Mouse (Mus musculus) inflammation-experienced regulatory T-cells, adult 6 months (primary cell): ENCODE results near the gene Stox2. TPM values are rescaled to one million over a fixed set of nuclear protein-coding genes. Genes with fewer than 3 reads are reported as not detected.
"Not testable (repeated sequence)": the region's sequence is repeated elsewhere in the genome, so short reads cannot be mapped to it uniquely, and the experiment has no call there.

Experiments
- ATAC-seq: one replicate; pipeline ENCODE4 v1.8.0; 2017
- polyA plus RNA-seq, 3 experiments: library from polyadenylated mRNA; unstranded; fragments of 100-300 nt; shearing (Covaris generic); gene quantifications; one replicate each; pipeline ENCODE4 v1.2.1; 2017

Gene Stox2
- under 1 TPM in 1 of 3 experiments, not detected in 2; 0.18 TPM for polyA plus RNA-seq

GRCm38 (mm10) chr8:47446312-47447046 is at the start of gene Stox2:
TSS of gene Stox2 (minus strand) at chr8:47446362.
- no peak for ATAC-seq

DNA sequence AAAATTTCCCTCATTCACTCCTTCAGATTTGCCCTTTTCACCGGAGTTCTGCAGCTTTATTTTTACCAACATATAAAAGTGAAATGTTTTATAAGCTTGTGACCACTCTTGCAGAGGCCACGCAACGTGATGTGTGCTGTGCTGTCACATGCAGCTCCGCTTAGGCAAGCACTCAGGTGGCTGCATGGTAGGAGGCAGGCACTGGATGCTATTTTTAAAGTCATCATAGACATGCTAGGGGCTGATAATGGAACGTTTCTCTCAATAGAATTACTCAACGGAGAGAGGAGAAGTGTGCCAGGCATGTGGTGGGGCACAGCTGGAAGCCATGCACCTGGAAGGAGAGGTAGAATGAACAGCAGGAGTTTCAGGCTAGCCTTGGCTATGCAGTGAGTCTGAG is 49.3 kb upstream of the Stox2 start:
- no peak for ATAC-seq

- no peak for ATAC-seq
Measured at GRCm38 (mm10) chr8:47494602-47495153, 48.5 kb upstream of the Stox2 start.

DNA sequence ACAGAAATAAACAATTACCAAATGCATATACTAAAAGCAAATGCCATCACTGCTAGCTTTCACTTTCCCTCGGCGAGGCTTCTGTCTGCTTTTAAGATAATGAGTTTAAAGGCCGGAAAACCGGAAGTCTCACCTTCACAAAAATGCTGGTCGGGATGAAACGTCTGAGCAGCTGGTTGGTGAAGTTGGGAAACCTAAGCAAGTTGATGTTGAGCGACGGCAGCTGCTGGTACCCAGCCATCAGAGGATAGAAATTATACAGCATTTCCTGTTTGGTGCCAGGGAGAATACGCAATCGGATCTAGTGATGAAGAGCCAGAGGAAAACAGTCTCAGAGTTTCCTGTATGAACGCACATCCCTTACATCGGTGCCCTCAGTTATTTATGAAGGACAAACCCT is 46.9 kb upstream of the Stox2 start:
- no peak for ATAC-seq

- no peak for ATAC-seq
Measured at GRCm38 (mm10) chr8:47487231-47487630, 41.1 kb upstream of the Stox2 start.

GRCm38 (mm10) chr8:47482354-47483071 is 36.4 kb upstream of the Stox2 start:
- no peak for ATAC-seq

- ATAC-seq: no peak
Measured at GRCm38 (mm10) chr8:47480039-47480438, 33.9 kb upstream of the Stox2 start.

DNA sequence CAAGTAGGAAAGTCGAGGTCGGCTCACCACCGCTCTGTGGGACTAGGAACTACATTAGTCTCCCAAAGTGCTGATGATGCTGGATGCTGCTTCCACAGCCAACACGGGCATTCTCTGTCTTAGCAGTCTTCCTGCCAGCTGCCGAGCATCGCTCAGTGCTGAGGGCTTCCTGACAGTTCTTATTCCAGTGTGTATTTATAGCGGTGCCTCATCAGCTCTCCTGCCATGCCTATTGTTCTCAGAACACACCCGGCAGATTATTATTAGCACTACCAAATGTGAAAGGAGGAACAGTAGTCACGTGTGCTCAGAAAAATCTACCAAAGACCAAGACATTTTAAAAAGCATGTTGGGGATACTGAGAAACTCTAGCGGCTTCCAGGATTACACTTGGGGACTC is 15.5 kb upstream of the Stox2 start:
- ATAC-seq: no peak

GRCm38 (mm10) chr8:47459216-47459749 is 13.1 kb upstream of the Stox2 start:
- no peak for ATAC-seq

DNA sequence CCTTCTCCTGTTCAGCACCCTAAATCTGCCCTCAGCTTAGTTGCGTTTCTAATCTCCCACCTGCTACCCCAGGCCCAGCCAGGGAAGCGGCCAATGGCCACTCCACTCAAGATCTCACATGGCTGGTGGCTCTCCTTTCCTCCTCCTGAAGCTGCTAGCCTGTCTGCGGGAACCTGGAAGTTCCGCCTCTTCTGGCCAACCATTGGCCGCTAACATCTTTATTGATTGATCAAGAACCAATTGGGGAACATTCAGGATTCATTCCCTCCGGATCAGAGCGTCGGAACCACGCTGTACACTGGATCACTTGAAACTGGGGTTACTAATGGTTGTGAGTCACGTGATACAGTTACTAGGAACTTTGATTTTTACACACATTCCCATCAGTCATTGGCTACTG is 12.4 kb upstream of the Stox2 start:
- no peak for ATAC-seq

- ATAC-seq: not testable (repeated sequence)
Measured at GRCm38 (mm10) chr8:47449211-47449610, 3.0 kb upstream of the Stox2 start.

GRCm38 (mm10) chr8:47439271-47439670 is 6.9 kb downstream of the Stox2 start:
- no peak for ATAC-seq

GRCm38 (mm10) chr8:47437976-47438375 is 8.2 kb downstream of the Stox2 start:
- no peak for ATAC-seq

GRCm38 (mm10) chr8:47435861-47436260 is 10.3 kb downstream of the Stox2 start:
- no peak for ATAC-seq

GRCm38 (mm10) chr8:47435412-47435811 is 10.8 kb downstream of the Stox2 start:
- no peak for ATAC-seq

DNA sequence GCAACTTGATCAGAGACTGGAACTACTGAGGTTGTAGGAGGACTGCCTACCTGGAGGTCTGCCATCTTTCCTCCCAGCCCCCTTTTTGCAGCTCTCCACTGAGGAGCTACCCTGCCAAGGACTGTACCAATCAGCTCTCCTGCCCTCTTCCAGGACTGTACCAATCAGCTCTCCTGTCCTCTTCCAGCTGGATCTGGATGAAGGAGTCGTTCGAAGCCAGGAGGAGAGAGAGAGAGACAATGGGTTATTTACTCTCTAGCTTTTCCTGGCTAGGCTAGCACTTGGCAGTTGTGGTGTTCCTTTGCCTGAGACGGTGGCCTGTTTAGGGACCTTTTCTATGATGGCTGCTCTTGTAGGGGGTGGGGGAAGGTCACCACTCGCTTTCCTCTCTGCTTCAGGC is 14.9 kb downstream of the Stox2 start:
- no peak for ATAC-seq

DNA sequence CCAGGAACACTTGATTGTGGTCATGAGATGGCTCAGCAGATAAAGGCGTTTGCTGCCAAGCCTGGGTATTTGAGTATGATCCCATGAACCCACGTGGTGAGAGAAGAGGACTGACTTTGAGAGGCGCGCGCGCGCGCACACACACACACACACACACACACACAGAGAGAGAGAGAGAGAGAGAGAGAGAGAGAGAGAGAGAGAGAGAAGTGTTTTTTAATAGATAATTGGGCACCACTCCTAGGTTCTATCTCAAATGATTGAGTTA is 32.0 kb downstream of the Stox2 start:
- not testable (repeated sequence) for ATAC-seq

- ATAC-seq: no peak
Measured at GRCm38 (mm10) chr8:47413524-47414257, 32.5 kb downstream of the Stox2 start.

DNA sequence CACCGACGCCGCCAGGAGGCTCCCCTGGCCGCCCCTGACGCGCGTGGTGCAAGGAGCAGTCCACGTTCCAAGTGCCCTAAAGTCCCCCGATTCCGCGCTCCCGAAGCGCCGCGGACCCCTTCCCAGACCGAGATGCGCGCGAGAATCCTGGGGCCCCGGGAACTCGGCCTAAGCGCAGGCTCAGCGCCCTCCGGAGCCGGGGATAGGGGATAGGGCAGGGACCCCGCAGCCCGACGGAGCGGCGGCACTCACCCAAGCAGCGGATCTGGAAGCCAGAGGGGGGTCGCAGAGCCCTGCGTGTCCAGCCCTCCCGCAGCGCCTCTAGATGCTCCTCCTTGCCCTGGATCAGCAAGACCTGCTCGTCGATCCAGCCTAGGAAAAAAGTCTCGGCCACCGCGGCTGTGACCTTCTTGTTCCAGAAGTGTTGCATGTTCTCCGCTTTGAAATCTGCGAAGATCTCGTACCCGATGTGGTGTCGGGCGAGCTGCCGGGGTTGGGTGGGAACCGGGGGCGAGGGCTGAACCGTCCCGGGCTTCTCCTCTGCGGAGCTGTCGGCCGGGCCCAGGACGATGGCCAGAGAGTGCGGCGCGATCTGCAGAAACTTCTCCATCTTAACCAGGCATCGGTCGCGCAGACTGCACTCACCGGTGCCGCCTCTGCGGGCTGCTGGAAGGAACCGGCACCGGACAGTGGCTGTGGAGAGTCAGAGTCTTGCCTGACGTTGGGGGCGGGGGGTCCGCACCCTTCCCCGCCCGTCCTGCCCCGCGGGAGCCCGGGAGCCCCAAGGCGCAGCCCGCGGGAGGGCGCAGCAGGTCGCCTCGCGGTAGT is 33.3 kb downstream of the Stox2 start:
- no peak for ATAC-seq

- ATAC-seq: no peak
Measured at GRCm38 (mm10) chr8:47411994-47412695, 34.0 kb downstream of the Stox2 start.

GRCm38 (mm10) chr8:47411321-47411720 is 34.8 kb downstream of the Stox2 start:
- ATAC-seq: no peak

- ATAC-seq: no peak
Measured at GRCm38 (mm10) chr8:47409061-47409460, 37.1 kb downstream of the Stox2 start.
